In the genomic region with DNA sequence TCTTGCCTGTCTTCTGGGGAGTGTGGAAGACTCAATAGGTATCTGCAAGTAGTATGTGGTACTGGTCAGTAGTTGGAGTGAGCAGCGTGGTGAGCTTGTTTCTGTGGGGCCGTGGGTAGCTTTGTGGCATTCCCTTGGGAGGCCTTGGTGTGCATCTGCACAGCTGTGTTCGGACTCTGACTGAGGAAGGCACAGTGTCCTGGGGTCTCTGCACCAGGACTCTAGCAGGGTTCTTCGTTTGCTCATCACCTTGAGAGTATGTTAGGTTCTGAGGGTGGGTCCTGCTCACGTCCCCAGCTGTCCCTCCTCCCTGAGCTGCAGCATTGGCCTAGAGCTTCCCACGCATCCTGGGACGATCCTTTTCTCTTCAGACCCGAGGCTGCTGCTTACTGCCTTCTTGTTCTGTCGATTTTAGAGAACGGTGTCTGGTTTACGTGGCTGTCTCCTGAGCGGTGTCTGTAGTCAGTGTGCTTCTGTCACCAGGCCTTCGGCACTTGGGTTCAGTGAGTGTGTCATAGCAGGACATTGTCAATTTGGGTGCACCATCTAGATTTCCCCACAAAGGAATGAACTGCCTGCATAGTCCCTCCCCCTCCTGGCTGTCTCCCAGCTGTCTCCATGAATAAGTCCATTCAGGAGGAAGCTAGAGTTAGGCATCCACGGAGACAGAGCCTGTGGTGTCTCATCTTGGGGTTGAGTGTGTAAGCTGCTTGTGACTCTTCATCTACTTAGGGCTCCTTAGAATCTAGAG, we compare ENCODE assay signal across 9 mouse cellular contexts. TPM values are rescaled to one million over a fixed set of nuclear protein-coding genes. Genes with fewer than 3 reads are reported as not detected.
A peak's percentile ranks its signal among the peaks of the same experiment; 100 is the strongest.
DNase-seq lines count a peak whose midpoint lies in the region; ATAC-seq lines count a peak whose summit lies in the region.
"Had no signal": no experiment of that assay in that cellular context is flagged by ENCODE, and none has a peak within 500 bp of the region (broad histone marks: within the 10 kb centered on the region; RNA-seq: fewer than 3 reads in every experiment).

No protein-coding gene starts in this region.

- ATAC-seq in heart, embryonic 13.5 days (ENCODE audit: extremely low read depth, insufficient number of reproducible peaks, low FRiP score, low TSS enrichment): no peak

- H3K9ac ChIP-seq in heart, embryonic 13.5 days: peak overlapping the region; percentile 42

- H3K4me2 ChIP-seq in heart, embryonic 13.5 days: no peak overlapping the region

- H3K4me3 ChIP-seq in heart, embryonic 13.5 days: no peak overlapping the region

- no peaks in the 10 kb centered on the region for H3K27me3 ChIP-seq in heart, embryonic 13.5 days (replicated peaks)

- H3K36me3 ChIP-seq in heart, embryonic 13.5 days: peaks cover 65% of the 10 kb centered on the region

- WGBS in heart, embryonic 13.5 days: 49% methylated on average over 14 of the region's 14 CpGs

- H3K9me3 ChIP-seq in heart, embryonic 13.5 days: no peaks in the 10 kb centered on the region

- DNase-seq in heart, postnatal 25 days (ENCODE audit: low spot score): no peak
- peak; percentile 98 for DNase-seq in Muller cell, postnatal 12 days (ENCODE audit: inconsistent ontology term)
- DNase-seq in cerebellum, postnatal 25 days: peak; percentile 48 to 71
- DNase-seq in left cerebral cortex, adult 18-20 months (ENCODE audit: low spot score in 2 of 2): peak; percentile 65 to 68
- DNase-seq in B cell, adult 2 months: no peak
- DNase-seq in kidney, postnatal 14 days: no peak
- DNase-seq in adrenal gland, postnatal 14 days: no peak

- H3K4me1 ChIP-seq in heart, embryonic 13.5 days: peaks cover 43% of the 10 kb centered on the region

- H3K27ac ChIP-seq in heart, embryonic 13.5 days (replicated peaks): peak overlapping the region; percentile 55

- intact Hi-C loops in heart, postnatal 25 days (cut with DNase I): no loop called here

RNA-seq across cellular contexts. Expression of a gene that starts 42.4 kb away (rescaled TPM):
- polyA plus RNA-seq in heart, embryonic 13.5 days (2015; fragmentation: Nextera tagmentation; extraction: Ambion mirVana): 0.48 and 0.51 TPM in 2 replicates
- total RNA-seq in heart, postnatal 25 days (2021): under 1 TPM in 1 of 2 experiments, not detected in 1; 0.95 TPM
- total RNA-seq in left cerebral cortex, adult 18-20 months (2021): not detected
- total RNA-seq in adrenal gland, postnatal 14 days (2021): not detected in 2 replicates
- polyA plus RNA-seq: embryonic facial prominence, embryonic 11.5 days had no signal

Comparison
In these comparisons a context has a peak if more than half of its experiments do, and no peak if none do; other contexts are left out.
1. DNase-seq: peak in Muller cell, postnatal 12 days (single experiment), cerebellum, postnatal 25 days (2 of 2) and left cerebral cortex, adult 18-20 months (2 of 2); none in heart, postnatal 25 days (single experiment), B cell, adult 2 months (0 of 2), kidney, postnatal 14 days (single experiment) and adrenal gland, postnatal 14 days (single experiment).